Mouse (Mus musculus): ENCODE data around the gene Exph5.

- no peak for TF ChIP-seq CTCF (IDR thresholded peaks at IDR 0.05; ENCODE audit: low read depth)
- no peak for TF ChIP-seq EP300 (IDR thresholded peaks at IDR 0.05; ENCODE audit: low read depth)
Observed at GRCm38 (mm10) chr9:53377597-53377996, 76.1 kb downstream of the Exph5 start.
